Mouse (Mus musculus) cortical plate, adult 2 months (tissue): ENCODE measurements around the gene Tspear.

Experiments used
- CTCF ChIP-seq: fragments of 200-500 bp; IDR thresholded peaks from 2 replicates; pipeline ENCODE4 v1.5.1; 2011; ENCODE audit warnings: mild to moderate bottlenecking, control low read depth, low read length; ENCODE audit not compliant: insufficient read depth; ENCODE audit errors: extremely low read depth
- POLR2A ChIP-seq: fragments of 200-500 bp; IDR thresholded peaks from 2 replicates; pipeline ENCODE4 v1.6.1; 2011; ENCODE audit warnings: mild to moderate bottlenecking, low read length, control low read depth; ENCODE audit not compliant: insufficient read depth; ENCODE audit errors: extremely low read depth

DNA sequence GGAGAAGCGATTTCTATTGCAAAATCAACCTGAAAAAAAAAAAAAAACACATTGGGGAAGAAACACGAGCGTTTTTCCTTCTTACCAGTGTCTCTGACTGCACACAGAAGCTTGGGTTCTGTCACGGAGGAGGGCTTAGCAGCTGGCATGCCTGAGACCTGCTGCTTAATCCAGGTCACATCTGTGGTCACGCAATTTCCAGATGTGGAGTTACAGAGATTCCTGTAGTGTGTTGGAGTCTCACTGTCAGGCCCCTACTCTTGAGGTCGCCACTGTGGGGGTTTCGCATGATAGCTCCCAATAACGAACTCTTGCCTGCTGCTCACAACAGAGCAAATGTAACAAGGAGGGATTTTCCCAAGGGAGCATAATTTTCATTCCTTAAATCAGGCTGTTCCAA, 2.2 kb upstream of the Tspear start:
- TF ChIP-seq POLR2A: no peak
- TF ChIP-seq CTCF: no peak
